Mouse (Mus musculus) hindbrain, embryonic 15.5 days (tissue): ENCODE measurements at regions not wholly inside any gene's neighbourhood (a gene's known extent, or its start where the extent isn't known, plus 50 kb on each side); places are given as distances from the start of the nearest gene placed in this dataset.
A peak's percentile ranks its signal among the peaks of the same experiment; 100 is the strongest.

Experiments used
- ATAC-seq: fragments of 200-750 bp; cut with Nextera tagmentation; 2 replicates; pipeline ENCODE4 v1.8.0; 2017; ENCODE audit warnings: low read depth, moderate number of reproducible peaks, moderate TSS enrichment; ENCODE audit not compliant: low FRiP score
- H3K27ac ChIP-seq: fragments of 300-500 bp; sonication (generic); replicated peaks from 2 replicates; pipeline ENCODE4 v1.5.1; 2015; ENCODE audit warnings: mild to moderate bottlenecking, inconsistent platforms
- H3K27me3 ChIP-seq: fragments of 300-500 bp; sonication (generic); 2 replicates; pipeline ENCODE4 v1.6.1; 2015; ENCODE audit warnings: control low read depth, inconsistent platforms
- H3K36me3 ChIP-seq: fragments of 300-500 bp; sonication (generic); 2 replicates; pipeline ENCODE4 v1.6.1; 2015; ENCODE audit warnings: control low read depth, inconsistent platforms
- H3K4me1 ChIP-seq: fragments of 300-500 bp; sonication (generic); replicated peaks from 2 replicates; pipeline ENCODE4 v1.6.1; 2015; ENCODE audit warnings: control low read depth, inconsistent platforms
- H3K4me2 ChIP-seq: fragments of 300-500 bp; sonication (generic); 2 replicates; pipeline ENCODE4 v1.6.1; 2015; ENCODE audit warnings: moderate library complexity, mild to moderate bottlenecking, inconsistent platforms
- H3K4me3 ChIP-seq: fragments of 300-500 bp; sonication (generic); 2 replicates; pipeline ENCODE4 v1.5.1; 2015; ENCODE audit warnings: mild to moderate bottlenecking, inconsistent platforms
- H3K9ac ChIP-seq: fragments of 300-500 bp; sonication (generic); 2 replicates; pipeline ENCODE4 v1.6.1; 2015; ENCODE audit warnings: inconsistent platforms
- H3K9me3 ChIP-seq: fragments of 300-500 bp; sonication (generic); 2 replicates; pipeline ENCODE4 v1.6.1; 2016; ENCODE audit warnings: control low read depth, inconsistent platforms
- WGBS: fragments of 180-500 bp; shearing (Covaris S2); methylation state at CpG from one replicate; pipeline ENCODE4 v1.1.7; 2015; 5-methylcytosine and 5-hydroxymethylcytosine counted together

DNA sequence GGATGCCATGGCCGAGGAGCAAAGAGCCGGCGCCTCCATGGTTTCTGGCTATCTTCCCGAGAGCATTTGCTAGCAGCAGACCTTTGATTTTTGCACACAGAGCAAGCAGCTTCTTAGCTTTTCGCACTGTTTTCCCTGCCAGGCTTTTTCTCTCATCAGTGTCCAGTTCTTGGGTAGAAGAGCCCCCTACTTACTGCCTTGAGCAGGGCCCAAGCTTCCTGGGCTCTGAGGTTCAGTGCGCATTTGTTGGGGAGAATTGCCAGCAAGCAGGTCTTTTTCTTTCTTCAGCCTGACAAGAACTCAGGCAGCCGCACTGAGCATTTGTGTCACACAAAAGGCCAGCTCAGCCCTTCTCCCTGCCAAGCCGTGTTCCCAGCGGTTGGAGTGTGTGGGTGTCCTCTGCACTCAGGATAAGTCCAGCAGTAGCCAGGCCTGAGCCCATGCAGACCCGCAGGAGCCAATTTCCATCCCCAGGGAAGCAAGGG, 565.2 kb upstream of the Adam5 start:
- Histone ChIP-seq H3K9ac (no peak overlapping the region; the same call in 1 of the 2 replicates), H3K27ac (peak overlapping the region; percentile 67), H3K4me2 (peak overlapping the region; percentile 19; the same call in 1 of the 2 replicates), H3K4me3 (no peak overlapping the region), H3K4me1 (peaks cover 42% of the 10 kb centered on the region), H3K9me3 (no peaks in the 10 kb centered on the region), H3K27me3 (no peaks in the 10 kb centered on the region), H3K36me3 (no peaks in the 10 kb centered on the region)
- WGBS, result 27% methylated on average over 10 of the region's 10 CpGs
- peak; percentile 74 for ATAC-seq

DNA sequence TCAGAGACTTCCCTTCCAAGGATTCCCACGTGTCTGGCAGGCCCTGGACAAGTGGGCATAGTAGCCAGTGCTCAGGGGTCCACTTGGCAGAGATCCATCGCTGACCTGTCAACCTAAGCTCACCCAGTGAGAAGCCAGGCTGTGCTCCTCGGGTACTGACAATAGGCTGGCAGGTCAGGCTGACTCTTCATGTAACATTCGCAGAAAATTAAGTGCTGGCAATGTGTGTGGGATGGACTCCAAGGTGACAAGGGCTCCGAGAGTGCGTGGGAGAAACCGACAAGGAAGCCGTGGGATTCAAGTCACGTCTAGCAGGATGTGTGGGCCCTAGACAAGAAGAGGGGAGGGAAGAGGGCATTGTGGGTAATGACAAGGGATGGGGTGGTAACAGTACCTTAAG, 564.6 kb upstream of the Adam5 start:
- no peaks in the 10 kb centered on the region for H3K9me3 ChIP-seq
- peak overlapping the region; percentile 19; the same call in 1 of the 2 replicates for H3K4me2 ChIP-seq
- H3K4me3 ChIP-seq, result no peak overlapping the region
- peak overlapping the region; percentile 67 for H3K27ac ChIP-seq
- peaks cover 42% of the 10 kb centered on the region for H3K4me1 ChIP-seq
- H3K36me3 ChIP-seq, result no peaks in the 10 kb centered on the region
- no peak overlapping the region; the same call in 1 of the 2 replicates for H3K9ac ChIP-seq
- WGBS, result 57% methylated on average over 9 of the region's 9 CpGs
- no peak for ATAC-seq
- H3K27me3 ChIP-seq, result no peaks in the 10 kb centered on the region

DNA sequence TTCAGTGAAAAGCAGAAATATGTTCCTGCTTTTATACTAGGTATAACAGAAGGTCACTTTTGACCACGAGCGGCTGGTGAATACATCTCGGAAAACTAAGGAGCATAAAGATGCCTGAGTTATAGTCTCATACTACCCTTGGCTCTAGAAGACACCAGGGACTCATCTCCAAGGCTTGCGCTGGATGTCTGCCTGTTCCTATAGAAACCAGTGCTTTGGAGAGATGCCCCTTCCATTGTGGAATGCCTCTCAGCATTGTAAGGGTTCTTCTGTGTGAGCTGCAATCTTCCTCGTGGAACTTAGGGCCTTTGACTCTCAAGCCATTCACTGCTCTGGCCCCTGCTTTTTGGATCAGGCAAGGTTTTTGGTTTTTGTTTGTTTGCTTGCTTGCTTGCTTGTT, 561.0 kb upstream of the Adam5 start:
- Histone ChIP-seq H3K4me3 (no peak overlapping the region), H3K36me3 (no peaks in the 10 kb centered on the region), H3K27me3 (no peaks in the 10 kb centered on the region), H3K9me3 (no peaks in the 10 kb centered on the region), H3K9ac (no peak overlapping the region), H3K4me2 (no peak overlapping the region), H3K4me1 (peaks cover 27% of the 10 kb centered on the region), H3K27ac (no peak overlapping the region)
- WGBS, result 45% methylated on average over 5 of the region's 5 CpGs
- no peak for ATAC-seq

DNA sequence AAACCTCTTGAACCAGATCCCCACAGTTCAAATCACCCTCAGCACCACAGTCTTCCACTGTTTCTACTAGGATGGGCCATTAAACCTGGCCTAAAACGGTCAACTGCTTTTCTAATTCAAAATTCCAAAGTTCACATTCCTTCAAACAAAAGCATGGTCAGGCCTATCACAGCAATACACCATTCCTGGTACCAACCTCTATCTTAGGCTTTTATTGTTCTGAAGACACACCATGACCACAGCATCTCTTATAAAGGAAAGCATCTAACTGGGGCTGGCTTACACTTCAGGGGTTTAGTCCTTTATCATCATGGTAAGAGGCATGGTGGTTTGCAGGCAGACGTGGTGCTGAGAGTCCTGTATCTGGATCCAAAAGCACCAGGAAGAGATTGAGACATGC, 560.4 kb upstream of the Adam5 start:
- Histone ChIP-seq H3K36me3 (no peaks in the 10 kb centered on the region), H3K4me3 (no peak overlapping the region), H3K27ac (no peak overlapping the region), H3K4me1 (peaks cover 21% of the 10 kb centered on the region), H3K27me3 (no peaks in the 10 kb centered on the region), H3K4me2 (no peak overlapping the region), H3K9me3 (no peaks in the 10 kb centered on the region), H3K9ac (no peak overlapping the region)
- no peak for ATAC-seq
- WGBS, result 60% methylated on average over 2 of the region's 2 CpGs

DNA sequence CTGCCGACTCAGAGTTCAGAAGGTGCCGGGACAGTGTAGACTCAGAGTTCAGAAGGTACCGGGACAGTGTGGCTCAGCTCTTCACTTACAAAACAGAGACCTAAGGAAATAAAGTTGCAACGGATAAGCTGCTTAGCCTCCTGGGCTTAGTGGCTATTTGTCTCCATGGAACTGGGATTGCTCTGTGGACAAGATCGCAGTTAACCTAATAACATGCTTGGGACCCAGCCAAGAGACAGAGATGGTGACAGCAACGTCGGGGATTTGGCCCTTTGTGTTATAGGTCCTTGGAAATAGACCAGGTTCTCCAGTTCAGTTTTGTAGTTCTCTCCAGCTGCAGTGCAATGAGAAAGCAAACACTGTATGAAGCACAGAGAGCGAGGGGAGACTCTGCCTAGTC, 549.1 kb upstream of the Adam5 start:
- no peak overlapping the region for H3K27ac ChIP-seq

DNA sequence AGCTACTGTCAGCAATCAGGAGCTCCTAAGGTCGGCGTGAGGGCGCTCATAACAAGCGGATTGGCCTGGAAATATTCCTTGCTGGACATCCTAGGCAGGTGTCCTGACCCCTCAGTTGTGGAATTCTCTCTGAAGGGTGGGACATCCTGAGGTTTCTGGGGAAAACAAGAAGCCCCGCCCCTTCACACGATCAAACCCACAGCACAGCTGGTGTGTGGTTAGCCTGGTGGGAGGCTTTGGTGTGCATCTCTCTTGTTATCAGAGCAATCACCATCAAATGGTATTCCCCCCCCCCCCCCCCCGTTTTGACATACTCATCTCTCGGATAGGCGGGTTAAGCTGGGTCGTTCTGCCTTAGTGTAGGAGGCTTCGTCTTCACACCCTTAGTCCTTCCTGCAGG, 546.8 kb upstream of the Adam5 start:
- 51% methylated on average over 11 of the region's 11 CpGs for WGBS
- Histone ChIP-seq H3K4me2 (no peak overlapping the region), H3K4me3 (no peak overlapping the region), H3K9ac (no peak overlapping the region), H3K27me3 (no peaks in the 10 kb centered on the region), H3K36me3 (no peaks in the 10 kb centered on the region), H3K4me1 (peaks cover 27% of the 10 kb centered on the region), H3K9me3 (no peaks in the 10 kb centered on the region), H3K27ac (no peak overlapping the region)
- ATAC-seq, result no peak

More for the DNA sequence above, 549.1 kb upstream of the Adam5 start:
- Histone ChIP-seq H3K9me3 (no peaks in the 10 kb centered on the region), H3K4me3 (no peak overlapping the region), H3K36me3 (no peaks in the 10 kb centered on the region), H3K27me3 (no peaks in the 10 kb centered on the region), H3K4me2 (no peak overlapping the region), H3K4me1 (peaks cover 18% of the 10 kb centered on the region), H3K9ac (no peak overlapping the region)
- no peak for ATAC-seq
- WGBS, result 55% methylated on average over 8 of the region's 8 CpGs

DNA sequence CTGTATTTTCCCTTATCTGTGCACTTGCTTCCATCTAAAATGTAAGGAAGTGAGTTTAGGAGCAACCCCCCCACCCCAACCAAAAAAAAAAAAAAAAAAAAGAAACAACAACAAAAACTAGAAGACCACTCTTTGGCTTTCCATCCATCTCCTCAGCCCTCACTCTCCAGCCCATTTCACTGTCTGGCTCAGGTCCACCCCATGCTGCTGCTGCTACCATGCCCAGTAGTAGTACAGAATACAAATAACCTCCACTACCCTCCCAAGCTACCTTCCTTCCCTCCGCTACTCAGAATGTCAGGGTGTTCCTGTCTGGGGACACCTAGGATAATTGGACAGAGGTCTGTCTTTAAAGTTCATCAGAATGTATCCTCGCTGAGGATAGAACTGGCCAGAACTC, 545.2 kb upstream of the Adam5 start:
- H3K9me3 ChIP-seq, result no peaks in the 10 kb centered on the region
- no peak overlapping the region; the same call in 1 of the 2 replicates for H3K4me2 ChIP-seq
- H3K36me3 ChIP-seq, result no peaks in the 10 kb centered on the region
- WGBS, result 82% methylated on average over 2 of the region's 2 CpGs
- H3K4me3 ChIP-seq, result no peak overlapping the region
- no peak for ATAC-seq
- H3K27ac ChIP-seq, result no peak overlapping the region
- H3K27me3 ChIP-seq, result no peaks in the 10 kb centered on the region
- H3K9ac ChIP-seq, result no peak overlapping the region
- peaks cover 27% of the 10 kb centered on the region for H3K4me1 ChIP-seq

DNA sequence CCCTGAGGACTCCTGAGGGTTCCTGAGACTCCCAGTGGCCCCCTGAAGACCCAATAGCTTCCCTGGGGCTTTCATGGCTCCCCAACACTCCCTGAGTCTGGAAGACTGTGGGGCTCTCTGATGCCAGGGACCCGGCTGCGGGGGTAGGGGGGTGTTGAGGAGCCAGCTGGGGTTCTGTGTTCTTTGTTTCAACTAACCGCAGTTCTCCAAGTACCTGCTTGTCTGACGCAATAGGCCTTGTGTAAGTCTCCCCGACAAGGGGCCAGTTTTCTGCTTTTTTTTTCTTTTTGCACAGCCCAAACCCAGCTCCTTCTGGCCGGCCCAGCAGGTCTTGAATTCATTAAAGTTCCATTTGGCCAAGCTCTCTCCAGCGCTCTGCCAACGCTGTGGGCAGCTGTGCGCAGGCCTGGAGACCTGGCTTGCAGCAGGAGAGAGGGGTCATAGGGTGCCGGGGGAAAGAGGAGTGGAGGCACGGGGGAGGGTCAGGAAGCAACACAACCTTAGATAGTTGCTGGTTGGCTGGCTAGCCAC, 544.5 kb upstream of the Adam5 start:
- Histone ChIP-seq H3K36me3 (no peaks in the 10 kb centered on the region), H3K27me3 (no peaks in the 10 kb centered on the region), H3K4me1 (peaks cover 27% of the 10 kb centered on the region), H3K4me3 (no peak overlapping the region), H3K27ac (peak overlapping the region; percentile 64), H3K4me2 (peak overlapping the region; percentile 35), H3K9me3 (no peaks in the 10 kb centered on the region), H3K9ac (no peak overlapping the region)
- 5% methylated on average over 11 of the region's 11 CpGs for WGBS
- ATAC-seq, result peak; percentile 69

DNA sequence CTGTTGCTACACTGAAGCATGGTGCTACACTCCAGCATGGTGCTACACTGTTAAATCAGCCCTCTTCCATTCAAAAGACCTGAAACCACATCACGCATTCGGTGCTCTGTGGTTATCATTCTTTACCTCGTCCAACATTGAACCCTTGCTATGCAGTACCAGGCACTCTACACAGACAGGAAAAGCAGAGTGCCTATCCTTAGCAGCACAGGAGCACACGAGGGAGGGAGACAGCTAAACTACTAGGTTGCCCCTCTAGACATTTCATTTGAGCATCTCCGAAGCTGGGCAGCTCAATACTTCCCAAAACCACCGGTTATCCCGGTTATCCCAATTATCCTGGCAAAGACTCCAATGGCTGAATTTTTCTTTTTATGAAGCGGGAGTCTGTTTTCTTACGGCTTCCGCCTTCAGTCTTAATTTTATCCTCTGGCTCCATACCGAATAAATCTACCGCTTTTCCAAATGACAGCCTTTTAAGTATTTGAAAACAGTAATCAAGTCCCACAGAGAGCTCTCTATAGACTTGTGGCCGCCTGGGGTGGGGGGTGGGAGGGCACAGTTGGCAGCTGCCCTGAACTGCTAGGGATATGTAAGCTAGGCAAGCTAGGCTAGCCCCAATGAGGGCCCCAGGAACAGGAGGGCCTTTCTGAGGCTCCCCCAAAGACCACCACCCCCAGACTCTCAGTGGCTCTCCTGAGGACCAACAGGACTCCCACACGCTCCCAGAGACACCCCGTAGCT, 543.8 kb upstream of the Adam5 start:
- H3K27ac ChIP-seq, result peak overlapping the region; percentile 64
- no peak overlapping the region for H3K4me3 ChIP-seq
- 18% methylated on average over 15 of the region's 15 CpGs for WGBS
- H3K27me3 ChIP-seq, result no peaks in the 10 kb centered on the region
- no peaks in the 10 kb centered on the region for H3K36me3 ChIP-seq
- ATAC-seq, result peak; percentile 50; the same call in 1 of the 2 replicates
- H3K9me3 ChIP-seq, result no peaks in the 10 kb centered on the region
- peak overlapping the region; percentile 35 for H3K4me2 ChIP-seq
- peaks cover 21% of the 10 kb centered on the region for H3K4me1 ChIP-seq
- no peak overlapping the region for H3K9ac ChIP-seq

DNA sequence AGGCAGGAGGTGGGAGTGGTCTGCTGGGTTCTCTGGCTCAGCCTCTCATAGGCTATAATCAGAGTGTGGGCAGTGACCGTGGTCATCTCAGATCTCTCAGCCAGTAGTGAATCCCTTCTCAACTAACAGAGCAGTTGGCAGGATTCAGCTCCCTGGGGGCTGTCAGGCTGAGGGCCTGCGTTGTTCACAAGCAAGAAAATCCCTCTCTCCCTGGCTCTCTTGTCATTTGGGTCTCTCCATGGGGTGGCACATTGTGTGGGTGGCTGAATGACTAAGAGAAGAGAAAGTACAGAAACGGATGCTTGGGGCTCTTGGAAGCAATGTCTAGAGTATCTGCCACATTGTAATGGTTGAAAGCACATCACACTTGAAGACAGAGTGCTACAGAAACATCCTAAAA, 542.0 kb upstream of the Adam5 start:
- Histone ChIP-seq H3K27ac (no peak overlapping the region), H3K36me3 (no peaks in the 10 kb centered on the region), H3K4me3 (no peak overlapping the region), H3K9ac (no peak overlapping the region), H3K4me1 (peaks cover 20% of the 10 kb centered on the region), H3K4me2 (no peak overlapping the region), H3K9me3 (no peaks in the 10 kb centered on the region), H3K27me3 (no peaks in the 10 kb centered on the region)
- WGBS, result 24% methylated on average over 3 of the region's 3 CpGs
- no peak for ATAC-seq

DNA sequence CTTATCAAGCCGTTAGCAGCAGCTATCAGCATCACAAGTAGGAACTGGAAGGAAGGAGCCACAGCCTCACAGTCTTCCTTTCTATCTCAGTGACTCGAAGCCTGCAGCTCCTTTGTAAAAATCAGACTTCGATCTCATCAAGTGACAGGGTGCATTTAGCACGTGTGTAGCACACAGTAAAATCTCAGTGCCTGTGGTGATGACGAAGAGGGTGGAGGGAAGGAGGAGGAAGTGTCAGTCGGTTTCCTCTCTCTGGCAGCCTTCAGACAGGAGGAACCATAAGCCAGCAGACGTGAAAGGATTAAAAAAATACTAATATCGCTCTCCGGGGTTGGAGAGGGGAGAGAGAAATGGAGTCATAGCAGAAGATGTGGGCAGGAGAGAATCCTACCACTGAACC, 538.5 kb upstream of the Adam5 start:
- H3K9ac ChIP-seq, result no peak overlapping the region
- no peaks in the 10 kb centered on the region for H3K9me3 ChIP-seq
- no peaks in the 10 kb centered on the region for H3K36me3 ChIP-seq
- H3K27me3 ChIP-seq, result no peaks in the 10 kb centered on the region
- H3K27ac ChIP-seq, result no peak overlapping the region
- no peak overlapping the region for H3K4me2 ChIP-seq
- no peak overlapping the region for H3K4me3 ChIP-seq
- 69% methylated on average over 9 of the region's 9 CpGs for WGBS
- ATAC-seq, result no peak
- H3K4me1 ChIP-seq, result peaks cover 3% of the 10 kb centered on the region; the same call in 1 of the 2 replicates

DNA sequence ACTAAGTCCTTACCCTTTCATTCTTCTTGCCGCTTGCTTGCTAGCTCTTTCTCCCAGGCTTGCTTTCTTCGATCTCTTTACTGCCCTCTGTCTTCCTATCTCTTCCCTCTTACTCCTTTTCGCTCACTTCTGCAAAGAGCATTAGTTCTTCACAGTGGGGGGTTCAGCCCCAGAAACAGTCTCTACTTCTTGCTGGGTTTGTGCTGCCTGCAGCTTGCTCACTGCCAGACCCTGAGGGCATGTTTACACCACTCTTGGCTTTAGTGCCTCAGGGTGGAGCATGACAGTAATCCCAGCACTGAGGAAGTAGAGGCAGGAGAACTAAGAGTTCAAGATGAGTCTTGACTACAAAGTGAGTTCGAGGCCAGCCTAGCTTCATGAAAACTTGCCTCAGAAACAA, 538.0 kb upstream of the Adam5 start:
- H3K36me3 ChIP-seq, result no peaks in the 10 kb centered on the region
- no peak overlapping the region for H3K4me2 ChIP-seq
- ATAC-seq, result no peak
- no peaks in the 10 kb centered on the region for H3K27me3 ChIP-seq
- no peaks in the 10 kb centered on the region for H3K9me3 ChIP-seq
- no peaks in the 10 kb centered on the region for H3K4me1 ChIP-seq
- no peak overlapping the region for H3K9ac ChIP-seq
- no peak overlapping the region for H3K4me3 ChIP-seq
- H3K27ac ChIP-seq, result no peak overlapping the region
- whole genome bisulfite sequencing, result 68% methylated on average over 4 of the region's 4 CpGs
